Mouse (Mus musculus): ENCODE data around the gene Col3a1. TPM values are rescaled to one million over a fixed set of nuclear protein-coding genes. Genes with fewer than 3 reads are reported as not detected.

The Col3a1 gene
- polyA plus RNA-seq, 1 experiment = 19.8 TPM

- Histone ChIP-seq H3K4me1 (ENCODE audit: control insufficient read depth, insufficient read depth, insufficient read length) (no peaks in the 10 kb centered on the region), H3K27ac (ENCODE audit: insufficient read depth, low read length) (no peak overlapping the region), H3K36me3 (ENCODE audit: control insufficient read depth, insufficient read depth, low read length) (no peaks in the 10 kb centered on the region), H3K4me3 (ENCODE audit: extremely low read depth, insufficient read depth, insufficient read length) (no peak overlapping the region), H3K27me3 (ENCODE audit: control insufficient read depth, insufficient read depth, low read length) (no peaks in the 10 kb centered on the region)
- WGBS = 94% methylated on average over 1 of the region's 1 CpGs
- TF ChIP-seq CTCF (IDR thresholded peaks at IDR 0.05; ENCODE audit: extremely low read depth, insufficient read depth, insufficient read length, insufficient replicate concordance) (no peak), POLR2A (IDR thresholded peaks at IDR 0.05; ENCODE audit: low read depth, low read length) (no peak)
- DNase-seq (ENCODE audit: low read depth in 1 of 2, low spot score in 2 of 2) = no peak
Observed at GRCm38 (mm10) chr1:45329149-45329548, 17.8 kb downstream of the Col3a1 start.

GRCm38 (mm10) chr1:45355944-45356343 lies 44.6 kb downstream of the Col3a1 start:
- Histone ChIP-seq H3K4me1 (ENCODE audit: control insufficient read depth, insufficient read depth, insufficient read length) (no peaks in the 10 kb centered on the region), H3K27me3 (ENCODE audit: control insufficient read depth, insufficient read depth, low read length) (no peaks in the 10 kb centered on the region), H3K4me3 (ENCODE audit: extremely low read depth, insufficient read depth, insufficient read length) (no peak overlapping the region), H3K27ac (ENCODE audit: insufficient read depth, low read length) (no peak overlapping the region), H3K36me3 (ENCODE audit: control insufficient read depth, insufficient read depth, low read length) (no peaks in the 10 kb centered on the region)
- TF ChIP-seq POLR2A (IDR thresholded peaks at IDR 0.05; ENCODE audit: low read depth, low read length) (no peak), CTCF (IDR thresholded peaks at IDR 0.05; ENCODE audit: extremely low read depth, insufficient read depth, insufficient read length, insufficient replicate concordance) (no peak)
- no peak for DNase-seq (ENCODE audit: low read depth in 1 of 2, low spot score in 2 of 2)
- WGBS = 82% methylated on average over 4 of the region's 4 CpGs

DNA sequence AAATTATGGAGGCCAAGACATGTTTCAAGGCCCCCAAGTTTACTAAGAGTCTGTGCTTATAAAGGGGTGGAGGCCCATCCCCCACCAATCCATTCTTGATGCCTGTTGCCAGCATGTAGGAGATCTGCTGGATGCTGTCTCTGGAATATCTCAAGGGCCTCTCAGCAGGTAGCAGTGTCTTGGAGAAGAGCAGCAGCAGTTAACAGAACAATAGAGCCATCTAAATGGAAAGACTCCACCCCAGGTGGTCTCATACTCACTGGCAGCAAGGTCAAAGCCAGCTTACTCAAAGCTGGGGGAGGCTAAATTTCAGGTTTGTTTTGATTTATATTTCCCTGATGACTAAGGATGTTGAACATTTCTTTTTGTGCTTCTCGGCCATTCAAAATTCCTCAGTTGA lies 46.7 kb downstream of the Col3a1 start:
- H3K4me3 ChIP-seq (ENCODE audit: extremely low read depth, insufficient read depth, insufficient read length) = no peak overlapping the region
- no peak overlapping the region for H3K27ac ChIP-seq (ENCODE audit: insufficient read depth, low read length)
- TF ChIP-seq CTCF (IDR thresholded peaks at IDR 0.05; ENCODE audit: extremely low read depth, insufficient read depth, insufficient read length, insufficient replicate concordance) = no peak
- 77% methylated on average over 1 of the region's 1 CpGs for WGBS
- H3K4me1 ChIP-seq (ENCODE audit: control insufficient read depth, insufficient read depth, insufficient read length) = no peaks in the 10 kb centered on the region
- no peaks in the 10 kb centered on the region for H3K36me3 ChIP-seq (ENCODE audit: control insufficient read depth, insufficient read depth, low read length)
- no peak for DNase-seq (ENCODE audit: low read depth in 1 of 2, low spot score in 2 of 2)
- H3K27me3 ChIP-seq (ENCODE audit: control insufficient read depth, insufficient read depth, low read length) = no peaks in the 10 kb centered on the region

- 70% methylated on average over 2 of the region's 2 CpGs for WGBS
- H3K36me3 ChIP-seq (ENCODE audit: control insufficient read depth, insufficient read depth, low read length) = no peaks in the 10 kb centered on the region
- DNase-seq (ENCODE audit: low read depth in 1 of 2, low spot score in 2 of 2) = no peak
- no peaks in the 10 kb centered on the region for H3K4me1 ChIP-seq (ENCODE audit: control insufficient read depth, insufficient read depth, insufficient read length)
- H3K27ac ChIP-seq (ENCODE audit: insufficient read depth, low read length) = no peak overlapping the region
- no peaks in the 10 kb centered on the region for H3K27me3 ChIP-seq (ENCODE audit: control insufficient read depth, insufficient read depth, low read length)
- no peak overlapping the region for H3K4me3 ChIP-seq (ENCODE audit: extremely low read depth, insufficient read depth, insufficient read length)
- TF ChIP-seq CTCF (IDR thresholded peaks at IDR 0.05; ENCODE audit: extremely low read depth, insufficient read depth, insufficient read length, insufficient replicate concordance) (no peak), POLR2A (IDR thresholded peaks at IDR 0.05; ENCODE audit: low read depth, low read length) (no peak)
Observed at GRCm38 (mm10) chr1:45359147-45359546, 47.8 kb downstream of the Col3a1 start.

DNA sequence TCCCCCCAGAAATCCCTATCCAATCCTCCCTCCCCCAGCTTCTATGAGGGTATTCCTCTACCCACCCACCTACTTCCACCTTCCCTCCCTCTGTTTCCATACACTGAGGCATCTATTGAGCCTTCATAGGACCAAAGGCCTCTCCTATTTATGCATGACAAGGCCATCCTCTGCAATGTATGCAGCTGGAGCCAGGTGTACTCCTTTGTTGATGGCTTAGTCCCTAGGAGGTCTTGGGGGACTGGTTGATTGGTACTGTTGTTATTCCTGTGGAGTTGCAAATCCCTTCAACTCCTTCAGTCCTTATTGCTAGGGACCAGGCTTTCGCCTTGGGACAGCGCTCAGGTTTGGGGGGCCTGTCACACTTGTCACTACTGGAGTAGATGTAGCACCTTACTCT lies 48.3 kb downstream of the Col3a1 start:
- H3K4me1 ChIP-seq (ENCODE audit: control insufficient read depth, insufficient read depth, insufficient read length) = no peaks in the 10 kb centered on the region
- no peak for TF ChIP-seq CTCF (IDR thresholded peaks at IDR 0.05; ENCODE audit: extremely low read depth, insufficient read depth, insufficient read length, insufficient replicate concordance)
- no peak for TF ChIP-seq POLR2A (IDR thresholded peaks at IDR 0.05; ENCODE audit: low read depth, low read length)
- no peak overlapping the region for H3K4me3 ChIP-seq (ENCODE audit: extremely low read depth, insufficient read depth, insufficient read length)
- no peaks in the 10 kb centered on the region for H3K36me3 ChIP-seq (ENCODE audit: control insufficient read depth, insufficient read depth, low read length)
- no peaks in the 10 kb centered on the region for H3K27me3 ChIP-seq (ENCODE audit: control insufficient read depth, insufficient read depth, low read length)
- H3K27ac ChIP-seq (ENCODE audit: insufficient read depth, low read length) = no peak overlapping the region
- 97% methylated on average over 2 of the region's 2 CpGs for WGBS
- DNase-seq (ENCODE audit: low read depth in 1 of 2, low spot score in 2 of 2) = no peak

- 95% methylated on average over 2 of the region's 2 CpGs for WGBS
Observed at GRCm38 (mm10) chr1:45363274-45363673, 51.9 kb downstream of the Col3a1 start.

GRCm38 (mm10) chr1:45365427-45365826 lies 54.1 kb downstream of the Col3a1 start:
- DNase-seq (ENCODE audit: low read depth in 1 of 2, low spot score in 2 of 2) = no peak
- no peak for TF ChIP-seq POLR2A (IDR thresholded peaks at IDR 0.05; ENCODE audit: low read depth, low read length)
- TF ChIP-seq CTCF (IDR thresholded peaks at IDR 0.05; ENCODE audit: extremely low read depth, insufficient read depth, insufficient read length, insufficient replicate concordance) = no peak
- H3K27me3 ChIP-seq (ENCODE audit: control insufficient read depth, insufficient read depth, low read length) = no peaks in the 10 kb centered on the region
- no peak overlapping the region for H3K27ac ChIP-seq (ENCODE audit: insufficient read depth, low read length)
- H3K4me3 ChIP-seq (ENCODE audit: extremely low read depth, insufficient read depth, insufficient read length) = no peak overlapping the region
- no peaks in the 10 kb centered on the region for H3K36me3 ChIP-seq (ENCODE audit: control insufficient read depth, insufficient read depth, low read length)
- WGBS = 62% methylated on average over 1 of the region's 1 CpGs
- H3K4me1 ChIP-seq (ENCODE audit: control insufficient read depth, insufficient read depth, insufficient read length) = no peaks in the 10 kb centered on the region

More at GRCm38 (mm10) chr1:45363274-45363673, 51.9 kb downstream of the Col3a1 start:
- no peaks in the 10 kb centered on the region for H3K27me3 ChIP-seq (ENCODE audit: control insufficient read depth, insufficient read depth, low read length)
- no peak overlapping the region for H3K27ac ChIP-seq (ENCODE audit: insufficient read depth, low read length)
- no peak for DNase-seq (ENCODE audit: low read depth in 1 of 2, low spot score in 2 of 2)
- TF ChIP-seq POLR2A (IDR thresholded peaks at IDR 0.05; ENCODE audit: low read depth, low read length) (no peak), CTCF (IDR thresholded peaks at IDR 0.05; ENCODE audit: extremely low read depth, insufficient read depth, insufficient read length, insufficient replicate concordance) (no peak)
- no peaks in the 10 kb centered on the region for H3K36me3 ChIP-seq (ENCODE audit: control insufficient read depth, insufficient read depth, low read length)
- no peak overlapping the region for H3K4me3 ChIP-seq (ENCODE audit: extremely low read depth, insufficient read depth, insufficient read length)
- no peaks in the 10 kb centered on the region for H3K4me1 ChIP-seq (ENCODE audit: control insufficient read depth, insufficient read depth, insufficient read length)
